Mouse (Mus musculus) c-Kit-negative CD71-positive TER-119-positive erythroid progenitor cells, embryonic 14.5 days (primary cell): ENCODE measurements around the gene Dnph1.

Source experiments
- DNase-seq: peaks from one replicate; pipeline ENCODE4 v3.0.0-alpha.2; 2013; ENCODE audit warnings: low read depth, low spot score

The Dnph1 gene

GRCm38 (mm10) chr17:46503847-46504638 is 7.5 kb downstream of the Dnph1 start:
- no peak for DNase-seq

GRCm38 (mm10) chr17:46505617-46506016 is 9.1 kb downstream of the Dnph1 start:
- DNase-seq, result no peak

GRCm38 (mm10) chr17:46511059-46511710 is 14.7 kb downstream of the Dnph1 start:
- no peak for DNase-seq

- DNase-seq, result no peak
Measured at GRCm38 (mm10) chr17:46513329-46513728, 16.8 kb downstream of the Dnph1 start.

GRCm38 (mm10) chr17:46519971-46520370 is 23.5 kb downstream of the Dnph1 start:
- no peak for DNase-seq

GRCm38 (mm10) chr17:46520385-46520979 is 24.0 kb downstream of the Dnph1 start:
- no peak for DNase-seq

GRCm38 (mm10) chr17:46521174-46521573 is 24.7 kb downstream of the Dnph1 start:
- no peak for DNase-seq

- DNase-seq, result no peak
Measured at GRCm38 (mm10) chr17:46521963-46522668, 25.6 kb downstream of the Dnph1 start.

- DNase-seq, result no peak
Measured at GRCm38 (mm10) chr17:46525065-46525464, 28.6 kb downstream of the Dnph1 start.

- peak; percentile 48 for DNase-seq
Measured at GRCm38 (mm10) chr17:46525579-46526307, 29.2 kb downstream of the Dnph1 start.

- no peak for DNase-seq
Measured at GRCm38 (mm10) chr17:46543661-46544060, 47.1 kb downstream of the Dnph1 start.

GRCm38 (mm10) chr17:46545813-46546564 is 49.5 kb downstream of the Dnph1 start, which contains the start of gene Cul9:
Gene Cul9 (minus strand): TSS chr17:46546388.
- DNase-seq, result no peak

GRCm38 (mm10) chr17:46546591-46546990 is 50.1 kb downstream of the Dnph1 start:
- DNase-seq, result no peak

GRCm38 (mm10) chr17:46546995-46547394 is 50.5 kb downstream of the Dnph1 start:
- no peak for DNase-seq

- no peak for DNase-seq
Measured at GRCm38 (mm10) chr17:46547923-46548322, 51.4 kb downstream of the Dnph1 start.

GRCm38 (mm10) chr17:46548741-46549140 is 52.2 kb downstream of the Dnph1 start:
- DNase-seq, result no peak

GRCm38 (mm10) chr17:46549193-46549592 is 52.7 kb downstream of the Dnph1 start:
- DNase-seq, result no peak
